Mouse (Mus musculus) limb, embryonic 14.5 days (tissue): ENCODE measurements around the gene Hcrtr1. TPM values are rescaled to one million over a fixed set of nuclear protein-coding genes. Genes with fewer than 3 reads are reported as not detected.

Experiments used
- ATAC-seq: fragments of 200-750 bp; cut with Nextera tagmentation; 2 replicates; pipeline ENCODE4 v1.8.0; 2017; ENCODE audit warnings: low read depth, moderate number of reproducible peaks, moderate TSS enrichment; ENCODE audit not compliant: low FRiP score
- DNase-seq: peaks from one replicate; pipeline ENCODE4 v3.0.0-alpha.2; 2015; ENCODE audit warnings: low spot score
- H3K27ac ChIP-seq: fragments of 300-500 bp; sonication (generic); replicated peaks from 2 replicates; pipeline ENCODE4 v1.5.1; 2014; ENCODE audit warnings: low read depth, mild to moderate bottlenecking, low read length, moderate library complexity, mixed read lengths
- H3K27me3 ChIP-seq: fragments of 300-500 bp; sonication (generic); 2 replicates; pipeline ENCODE4 v1.6.1; 2014; ENCODE audit warnings: low read length, mixed read lengths; ENCODE audit not compliant: control insufficient read depth, insufficient read depth
- H3K36me3 ChIP-seq: fragments of 300-500 bp; sonication (generic); 2 replicates; pipeline ENCODE4 v1.6.1; 2014; ENCODE audit warnings: mild to moderate bottlenecking, low read length, moderate library complexity, mixed read lengths; ENCODE audit not compliant: control insufficient read depth, insufficient read depth
- H3K4me1 ChIP-seq: fragments of 300-500 bp; sonication (generic); 2 replicates; pipeline ENCODE4 v1.6.1; 2014; ENCODE audit warnings: antibody characterized with exemption, low read length, mixed read lengths; ENCODE audit not compliant: control insufficient read depth, insufficient read depth
- H3K4me2 ChIP-seq: fragments of 300-500 bp; sonication (generic); replicated peaks from 2 replicates; pipeline ENCODE4 v1.6.1; 2014; ENCODE audit warnings: low read depth, mild to moderate bottlenecking, low read length, moderate library complexity; ENCODE audit not compliant: severe bottlenecking
- H3K4me3 ChIP-seq: fragments of 300-500 bp; sonication (generic); replicated peaks from 2 replicates; pipeline ENCODE4 v1.5.1; 2014; ENCODE audit warnings: low read length
- H3K9ac ChIP-seq: fragments of 300-500 bp; sonication (generic); 2 replicates; pipeline ENCODE4 v1.6.1; 2014; ENCODE audit warnings: mild to moderate bottlenecking, low read depth, low read length, moderate library complexity; ENCODE audit not compliant: severe bottlenecking
- H3K9me3 ChIP-seq: fragments of 300-500 bp; sonication (generic); 2 replicates; pipeline ENCODE4 v1.6.1; 2016; ENCODE audit warnings: low read length; ENCODE audit not compliant: control insufficient read depth
- POLR2A ChIP-seq: fragments of 200-500 bp; IDR thresholded peaks from 2 replicates; pipeline ENCODE4 v1.8.0; 2012; ENCODE audit warnings: inconsistent platforms, mild to moderate bottlenecking, moderate library complexity, borderline replicate concordance; ENCODE audit not compliant: insufficient read depth, insufficient read length; ENCODE audit errors: extremely low read depth
- WGBS: fragments of 180-500 bp; shearing (Covaris S2); extraction: QIAGEN DNeasy Blood & Tissue Kit; methylation state at CpG from one replicate; pipeline ENCODE4 v1.1.7; 2014; 5-methylcytosine and 5-hydroxymethylcytosine counted together
- polyA plus RNA-seq, 2 experiments: library from polyadenylated mRNA; depleted of rRNA in 1 of 2; stranded (reverse) in 1 of 2; unstranded in 1 of 2; fragments of >200 nt; fragmentation: Nextera tagmentation in 1 of 2; extraction: Ambion mirVana in 1 of 2; gene quantifications; 2 replicates each; pipeline versions ENCODE4 v1.2.1 to v1.2.3; 2012 to 2014

Gene Hcrtr1
- polyA plus RNA-seq, 2 experiments: 0.08 to 0.10 TPM

DNA sequence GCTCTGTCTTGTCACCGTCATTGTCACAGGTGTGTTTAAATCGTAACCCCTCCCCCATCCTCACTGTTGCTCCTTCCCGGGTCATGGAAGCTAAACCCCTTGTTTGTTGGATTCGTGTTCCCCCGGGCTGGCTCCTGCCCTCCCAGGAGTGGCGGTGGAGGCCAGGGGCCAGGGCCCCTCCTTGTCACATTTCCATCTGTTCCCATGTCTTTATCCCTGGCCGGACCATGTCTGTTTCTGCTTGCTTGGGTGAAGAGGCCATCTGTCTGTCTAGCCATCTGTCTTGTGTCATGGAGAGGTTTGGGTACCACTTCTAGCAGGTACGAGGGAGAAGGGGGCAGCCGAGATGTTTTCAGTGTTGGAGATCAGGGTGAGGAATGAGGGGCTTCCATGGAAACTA is 56.9 kb downstream of the Hcrtr1 start:
- ATAC-seq: no peak

DNA sequence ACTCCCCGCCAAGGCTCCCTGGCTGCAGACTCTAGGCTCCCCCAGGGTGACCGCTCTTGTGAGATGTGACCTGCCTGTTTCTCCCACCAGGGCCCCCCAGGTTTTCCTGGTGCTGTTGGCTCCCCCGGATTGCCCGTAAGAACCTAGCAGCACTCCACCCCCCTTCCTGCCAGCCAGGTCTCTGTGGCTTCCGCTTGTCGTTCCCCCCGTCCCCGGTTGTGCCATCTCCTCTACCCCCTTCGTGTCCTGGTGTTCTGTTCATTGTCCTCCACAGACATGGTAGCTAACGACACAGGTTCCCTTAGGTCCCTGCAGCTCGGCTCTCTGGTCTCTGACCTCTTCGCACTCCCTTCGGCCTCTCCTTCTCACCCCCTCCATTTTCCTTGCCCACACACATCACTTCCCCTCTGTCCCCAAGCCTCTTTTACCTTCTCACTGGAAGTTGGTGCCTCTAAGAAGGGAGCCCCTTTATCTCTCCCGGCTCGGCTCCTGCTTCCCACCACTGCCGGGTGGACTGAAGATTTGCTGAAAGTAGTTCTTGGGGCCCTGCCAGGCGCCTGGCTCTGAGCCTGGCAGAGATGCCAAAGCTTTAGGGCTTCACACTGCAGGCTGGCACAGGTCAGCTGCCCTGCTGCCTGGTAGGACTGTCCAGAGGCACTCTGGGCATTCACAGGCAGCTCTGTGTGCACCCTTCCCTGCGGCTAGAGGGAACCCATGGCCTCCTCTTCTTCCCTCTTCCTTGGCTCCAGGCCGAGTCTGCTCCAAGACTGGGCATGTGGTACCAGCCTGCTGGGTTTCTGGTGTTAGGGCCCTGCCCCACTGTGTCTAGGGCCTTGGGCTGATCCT is 57.6 kb downstream of the Hcrtr1 start:
- Histone ChIP-seq H3K9ac (no peak overlapping the region), H3K27me3 (no peaks in the 10 kb centered on the region), H3K4me1 (peaks cover 17% of the 10 kb centered on the region; the same call in 1 of the 2 replicates), H3K27ac (no peak overlapping the region), H3K4me3 (no peak overlapping the region), H3K4me2 (no peak overlapping the region), H3K9me3 (no peaks in the 10 kb centered on the region), H3K36me3 (peaks cover 11% of the 10 kb centered on the region)
- TF ChIP-seq POLR2A: no peak
- DNase-seq: no peak
- ATAC-seq: no peak
- WGBS: 69% methylated on average over 19 of the region's 19 CpGs

More for the DNA sequence above, 56.9 kb downstream of the Hcrtr1 start:
- H3K4me1 ChIP-seq: peaks cover 17% of the 10 kb centered on the region; the same call in 1 of the 2 replicates
- H3K27me3 ChIP-seq: no peaks in the 10 kb centered on the region
- H3K4me2 ChIP-seq: no peak overlapping the region
- H3K36me3 ChIP-seq: peaks cover 7% of the 10 kb centered on the region; the same call in 1 of the 2 replicates
- DNase-seq: no peak
- no peak overlapping the region for H3K27ac ChIP-seq
- no peak overlapping the region for H3K9ac ChIP-seq
- no peak for TF ChIP-seq POLR2A
- no peaks in the 10 kb centered on the region for H3K9me3 ChIP-seq
- H3K4me3 ChIP-seq: no peak overlapping the region
- WGBS: 42% methylated on average over 9 of the region's 9 CpGs

Other genes starting within 250 kb of the Hcrtr1 start
- gene Spocd1, start 210.1 kb downstream of the Hcrtr1 start, polyA plus RNA-seq (2012; rRNA removed): 0.15 and 0.20 TPM in 2 replicates
- not detected in 2 replicates for gene Spocd1, start 210.1 kb downstream of the Hcrtr1 start, polyA plus RNA-seq (2014; fragmentation: Nextera tagmentation; extraction: Ambion mirVana)
- gene Adgrb2, start 154.5 kb downstream of the Hcrtr1 start, polyA plus RNA-seq (2012; rRNA removed): 52.3 and 73.4 TPM in 2 replicates
- gene Adgrb2, start 154.5 kb downstream of the Hcrtr1 start, polyA plus RNA-seq (2014; fragmentation: Nextera tagmentation; extraction: Ambion mirVana): 7.2 and 9.2 TPM in 2 replicates
- gene Col16a1, start 91.5 kb downstream of the Hcrtr1 start, polyA plus RNA-seq (2012; rRNA removed): 254 and 284 TPM in 2 replicates
- 153 TPM in 2 replicates for gene Col16a1, start 91.5 kb downstream of the Hcrtr1 start, polyA plus RNA-seq (2014; fragmentation: Nextera tagmentation; extraction: Ambion mirVana)
- gene Pef1, start 36.8 kb downstream of the Hcrtr1 start, polyA plus RNA-seq (2012; rRNA removed): 55.8 and 71.7 TPM in 2 replicates
- 74.6 and 75.4 TPM in 2 replicates for gene Pef1, start 36.8 kb downstream of the Hcrtr1 start, polyA plus RNA-seq (2014; fragmentation: Nextera tagmentation; extraction: Ambion mirVana)
- 19.9 and 23.9 TPM in 2 replicates for gene Tinagl1, start 35.8 kb upstream of the Hcrtr1 start, polyA plus RNA-seq (2012; rRNA removed)
- gene Tinagl1, start 35.8 kb upstream of the Hcrtr1 start, polyA plus RNA-seq (2014; fragmentation: Nextera tagmentation; extraction: Ambion mirVana): 13.6 and 14.2 TPM in 2 replicates
- 0.03 and 0.04 TPM in 2 replicates for gene Gm853, start 83.0 kb upstream of the Hcrtr1 start, polyA plus RNA-seq (2012; rRNA removed)
- gene Gm853, start 83.0 kb upstream of the Hcrtr1 start, polyA plus RNA-seq (2014; fragmentation: Nextera tagmentation; extraction: Ambion mirVana): not detected in 2 replicates
- gene Serinc2, start 139.8 kb upstream of the Hcrtr1 start, polyA plus RNA-seq (2012; rRNA removed): 161 and 261 TPM in 2 replicates
- 150 and 186 TPM in 2 replicates for gene Serinc2, start 139.8 kb upstream of the Hcrtr1 start, polyA plus RNA-seq (2014; fragmentation: Nextera tagmentation; extraction: Ambion mirVana)
- 34.7 and 41.6 TPM in 2 replicates for gene Fabp3, start 169.2 kb upstream of the Hcrtr1 start, polyA plus RNA-seq (2012; rRNA removed)
- gene Fabp3, start 169.2 kb upstream of the Hcrtr1 start, polyA plus RNA-seq (2014; fragmentation: Nextera tagmentation; extraction: Ambion mirVana): 34.0 and 47.3 TPM in 2 replicates
- gene Gm10570, start 169.3 kb upstream of the Hcrtr1 start, polyA plus RNA-seq (2012; rRNA removed): 0.30 TPM in 1 of 2 replicates, not detected in the other
- gene Gm10570, start 169.3 kb upstream of the Hcrtr1 start, polyA plus RNA-seq (2014; fragmentation: Nextera tagmentation; extraction: Ambion mirVana): not detected in 2 replicates
- gene Zcchc17, start 220.6 kb upstream of the Hcrtr1 start, polyA plus RNA-seq (2012; rRNA removed): 25.9 and 33.3 TPM in 2 replicates
- gene Zcchc17, start 220.6 kb upstream of the Hcrtr1 start, polyA plus RNA-seq (2014; fragmentation: Nextera tagmentation; extraction: Ambion mirVana): 76.3 and 79.3 TPM in 2 replicates
- 100 and 106 TPM in 2 replicates for gene Snrnp40, start 220.8 kb upstream of the Hcrtr1 start, polyA plus RNA-seq (2012; rRNA removed)
- gene Snrnp40, start 220.8 kb upstream of the Hcrtr1 start, polyA plus RNA-seq (2014; fragmentation: Nextera tagmentation; extraction: Ambion mirVana): 137 and 141 TPM in 2 replicates